Mouse (Mus musculus): Measurements from ENCODE around the gene Ugt1a8.
"Not testable (repeated sequence)": the region's sequence is repeated elsewhere in the genome, so short reads cannot be mapped to it uniquely, and the experiment has no call there.

Gene Ugt1a8

GRCm38 (mm10) chr1:88222216-88222615, 134.6 kb downstream of the Ugt1a8 start:
- no peak for DNase-seq (ENCODE audit: low read depth, low spot score)

GRCm38 (mm10) chr1:88223011-88223515, 135.4 kb downstream of the Ugt1a8 start:
- not testable (repeated sequence) for DNase-seq (ENCODE audit: low read depth, low spot score)

- DNase-seq (ENCODE audit: low read depth, low spot score) = no peak
These were observed 136.0 kb downstream of the Ugt1a8 start for GRCm38 (mm10) chr1:88223591-88223990.

GRCm38 (mm10) chr1:88224029-88224776, 136.6 kb downstream of the Ugt1a8 start:
- no peak for DNase-seq (ENCODE audit: low read depth, low spot score)

GRCm38 (mm10) chr1:88225301-88225700, 137.7 kb downstream of the Ugt1a8 start:
- not testable (repeated sequence) for DNase-seq (ENCODE audit: low read depth, low spot score)

GRCm38 (mm10) chr1:88225741-88226140, 138.1 kb downstream of the Ugt1a8 start:
- no peak for DNase-seq (ENCODE audit: low read depth, low spot score)

GRCm38 (mm10) chr1:88226670-88227379, 139.2 kb downstream of the Ugt1a8 start, which contains the start of gene Mroh2a:
Mroh2a (plus strand) TSS chr1:88226986.
- DNase-seq (ENCODE audit: low read depth, low spot score) = no peak

GRCm38 (mm10) chr1:88227482-88227881, 139.9 kb downstream of the Ugt1a8 start:
- no peak for DNase-seq (ENCODE audit: low read depth, low spot score)

GRCm38 (mm10) chr1:88228121-88228520, 140.5 kb downstream of the Ugt1a8 start:
- no peak for DNase-seq (ENCODE audit: low read depth, low spot score)

- DNase-seq (ENCODE audit: low read depth, low spot score) = no peak
These were observed 142.0 kb downstream of the Ugt1a8 start for GRCm38 (mm10) chr1:88229566-88229965.

GRCm38 (mm10) chr1:88229986-88230385, 142.4 kb downstream of the Ugt1a8 start:
- no peak for DNase-seq (ENCODE audit: low read depth, low spot score)

GRCm38 (mm10) chr1:88230421-88230820, 142.8 kb downstream of the Ugt1a8 start:
- DNase-seq (ENCODE audit: low read depth, low spot score) = no peak

GRCm38 (mm10) chr1:88230981-88231802, 143.6 kb downstream of the Ugt1a8 start:
- no peak for DNase-seq (ENCODE audit: low read depth, low spot score)

- DNase-seq (ENCODE audit: low read depth, low spot score) = no peak
These were observed 144.3 kb downstream of the Ugt1a8 start for GRCm38 (mm10) chr1:88231803-88232499.

GRCm38 (mm10) chr1:88232664-88233380, 145.2 kb downstream of the Ugt1a8 start:
- DNase-seq (ENCODE audit: low read depth, low spot score) = no peak

- no peak for DNase-seq (ENCODE audit: low read depth, low spot score)
These were observed 146.0 kb downstream of the Ugt1a8 start for GRCm38 (mm10) chr1:88233421-88234247.

GRCm38 (mm10) chr1:88234248-88234610, 146.6 kb downstream of the Ugt1a8 start:
- no peak for DNase-seq (ENCODE audit: low read depth, low spot score)

- no peak for DNase-seq (ENCODE audit: low read depth, low spot score)
These were observed 147.0 kb downstream of the Ugt1a8 start for GRCm38 (mm10) chr1:88234646-88235045.

- no peak for DNase-seq (ENCODE audit: low read depth, low spot score)
These were observed 147.7 kb downstream of the Ugt1a8 start for GRCm38 (mm10) chr1:88235046-88235893.
